Mouse (Mus musculus) 3134 (cell line): ENCODE data around the gene Hus1b.
A peak's percentile ranks its signal among the peaks of the same experiment; 100 is the strongest.

ENCODE experiments used
- DNase-seq: peaks from one replicate; pipeline ENCODE4 v3.0.0-alpha.2; 2011; ENCODE audit warnings: low spot score; ENCODE audit not compliant: insufficient read length; ENCODE audit errors: extremely low read depth

Hus1b gene

GRCm38 (mm10) chr13:30947540-30947939 lies at the start of gene Hus1b:
Gene Hus1b (minus strand): TSS chr13:30947759.
- DNase-seq: no peak

- no peak for DNase-seq
Measured at GRCm38 (mm10) chr13:30994249-30994858, 46.8 kb upstream of the Hus1b start.

DNA sequence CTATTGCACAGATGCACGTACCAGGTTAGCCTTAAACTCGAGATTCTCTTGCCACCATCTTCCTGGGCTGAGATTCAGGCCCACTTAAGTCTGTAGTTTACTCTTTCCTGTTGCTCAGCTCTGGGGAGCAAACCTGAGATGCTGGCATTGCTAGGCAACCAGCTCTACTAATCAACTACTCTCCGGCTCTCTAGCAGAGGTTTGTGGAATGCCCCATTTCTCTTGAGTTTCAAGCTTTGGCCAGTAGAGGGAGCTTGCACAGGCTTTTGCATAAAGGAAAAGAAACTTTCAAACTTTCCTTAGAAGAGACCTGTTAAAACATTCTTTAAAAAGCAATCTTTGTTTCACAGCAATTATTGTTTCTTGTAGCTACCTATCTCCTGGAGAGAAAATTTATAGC lies 46.3 kb upstream of the Hus1b start:
- DNase-seq: no peak

GRCm38 (mm10) chr13:30990233-30990632 lies 42.7 kb upstream of the Hus1b start:
- DNase-seq: no peak

- DNase-seq: no peak
Measured at GRCm38 (mm10) chr13:30989710-30990109, 42.2 kb upstream of the Hus1b start.

GRCm38 (mm10) chr13:30987686-30988085 lies 40.1 kb upstream of the Hus1b start:
- no peak for DNase-seq

- DNase-seq: no peak
Measured at GRCm38 (mm10) chr13:30986934-30987455, 39.4 kb upstream of the Hus1b start.

GRCm38 (mm10) chr13:30985598-30986466 lies 38.3 kb upstream of the Hus1b start:
- no peak for DNase-seq

- no peak for DNase-seq
Measured at GRCm38 (mm10) chr13:30985275-30985597, 37.7 kb upstream of the Hus1b start.

DNA sequence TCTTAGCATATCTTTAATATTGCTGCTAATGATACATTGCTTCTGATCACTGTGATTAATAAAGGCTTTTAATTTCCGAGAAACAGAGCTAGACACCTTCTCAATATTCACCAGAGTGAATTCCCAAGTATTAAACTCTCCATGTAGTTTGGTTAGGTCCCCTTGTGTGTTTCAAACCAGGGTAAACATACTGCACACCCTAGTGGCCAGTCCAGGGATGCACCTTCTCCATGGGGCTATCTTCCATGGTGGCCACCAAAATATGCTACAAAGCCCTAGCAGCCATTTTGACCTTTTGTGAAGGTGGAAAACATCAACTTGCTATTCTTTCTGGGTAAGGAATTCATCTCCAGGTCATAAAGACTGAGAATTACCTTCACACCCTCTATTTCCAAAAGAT lies 34.1 kb upstream of the Hus1b start:
- DNase-seq: no peak

DNA sequence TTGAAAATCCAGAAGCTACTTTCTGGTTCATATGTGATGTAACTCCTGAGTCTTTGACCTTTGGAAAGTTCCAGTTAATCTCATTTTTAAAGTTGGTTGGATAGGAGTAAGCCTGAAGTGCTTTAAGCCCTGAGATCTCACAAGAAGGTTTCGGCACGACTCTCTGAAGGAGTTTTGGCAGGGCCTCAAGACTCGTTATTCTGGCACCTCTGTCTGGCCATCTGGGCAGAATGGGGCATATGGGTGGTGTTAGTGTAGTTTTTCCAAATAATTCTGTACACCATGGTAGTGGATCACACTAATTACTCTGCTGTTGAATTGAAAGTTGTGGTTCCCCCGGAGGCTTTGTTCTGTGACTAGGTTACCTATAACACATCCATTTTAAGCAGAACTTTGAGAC lies 30.7 kb upstream of the Hus1b start:
- no peak for DNase-seq

DNA sequence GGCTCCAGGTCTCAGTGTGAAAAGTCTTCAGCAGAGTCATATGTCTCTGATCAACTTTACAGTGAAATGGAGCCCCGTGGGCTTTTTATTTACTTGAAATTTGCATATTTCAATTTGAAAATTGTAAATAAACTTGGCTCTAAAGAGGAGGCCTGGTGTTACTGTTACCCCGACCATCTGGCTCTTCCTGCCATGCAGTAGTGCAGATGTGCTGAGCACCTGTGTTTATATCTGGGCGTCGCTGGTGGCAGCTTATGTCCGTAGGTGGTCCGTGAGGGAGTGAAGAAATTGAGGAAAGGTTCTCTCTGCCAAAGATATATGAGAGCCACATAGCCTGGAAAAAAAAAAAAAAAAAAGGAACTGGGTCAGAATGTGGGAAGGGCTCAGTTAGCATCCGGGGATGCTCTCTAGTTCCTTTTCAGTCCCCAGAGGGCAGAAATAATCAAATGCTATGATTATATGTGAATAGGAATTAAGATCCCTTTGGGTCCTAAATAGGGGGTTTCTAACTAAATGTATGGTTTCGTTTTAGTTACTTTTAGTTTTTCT lies 29.1 kb upstream of the Hus1b start:
- DNase-seq: no peak

DNA sequence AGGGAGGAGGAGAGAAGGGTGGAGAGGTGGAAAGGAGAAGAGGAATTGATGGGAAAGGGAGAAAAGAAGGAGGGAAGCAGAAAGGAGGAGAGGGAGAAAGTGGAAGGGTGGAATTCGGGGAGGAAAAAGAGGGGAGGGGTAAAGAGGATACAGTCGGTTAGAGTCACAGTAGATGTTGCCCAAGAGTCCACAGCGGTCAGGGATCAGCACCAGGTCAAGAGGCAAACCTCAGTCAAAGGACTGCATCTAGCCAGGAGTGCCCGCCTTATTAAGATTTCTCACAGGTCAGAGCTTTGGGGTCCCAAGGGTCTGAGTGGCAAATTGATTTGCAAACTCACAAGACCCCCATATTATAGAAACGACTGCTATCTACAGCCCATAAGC lies 26.7 kb upstream of the Hus1b start:
- no peak for DNase-seq

- DNase-seq: peak; percentile 88
Measured at GRCm38 (mm10) chr13:30973501-30974246, 26.1 kb upstream of the Hus1b start, which contains the start of the genes Exoc2 and Gm5447. Gene Exoc2 (minus strand): TSS chr13:30974093. Gene Gm5447 (plus strand): TSS chr13:30974204.

GRCm38 (mm10) chr13:30972102-30972501 lies 24.5 kb upstream of the Hus1b start:
- DNase-seq: peak; percentile 27

DNA sequence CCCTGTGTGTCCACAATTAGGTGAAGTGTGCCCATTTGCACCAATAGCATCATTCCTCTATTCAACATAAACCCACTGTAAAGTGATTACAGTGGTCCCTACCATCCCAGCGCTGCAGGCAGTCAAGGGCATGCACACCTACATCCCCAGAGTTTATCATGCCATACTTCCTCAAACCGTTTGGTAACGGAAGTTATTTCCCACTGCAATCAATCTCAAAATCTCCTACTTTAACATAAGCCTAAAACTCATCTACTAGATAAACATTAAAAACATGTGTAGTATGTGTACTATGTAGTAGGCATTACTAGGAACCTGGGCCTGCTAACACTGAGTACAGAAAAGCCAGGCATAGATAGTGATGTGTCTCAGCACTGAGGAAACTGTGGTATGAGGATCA lies 23.5 kb upstream of the Hus1b start:
- DNase-seq: no peak

DNA sequence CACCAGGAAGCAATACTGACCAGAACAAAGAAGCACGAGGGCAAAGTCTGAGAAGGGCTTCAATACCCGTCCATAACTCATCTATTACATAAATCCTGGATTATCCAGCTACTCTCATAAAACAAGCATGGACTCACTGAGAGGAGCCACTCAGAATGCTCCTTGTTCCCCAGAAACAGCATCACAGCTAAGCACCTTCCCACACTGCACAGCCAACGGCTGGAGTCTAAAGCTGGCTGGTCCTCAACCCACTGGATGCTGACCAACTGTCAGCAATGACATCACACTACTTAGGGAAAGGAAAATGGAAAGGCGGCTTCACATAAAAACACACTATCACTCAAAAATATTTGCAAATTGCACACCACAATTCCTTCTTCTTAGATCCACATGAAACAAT lies 20.8 kb upstream of the Hus1b start:
- DNase-seq: no peak

- no peak for DNase-seq
Measured at GRCm38 (mm10) chr13:30966507-30966911, 18.9 kb upstream of the Hus1b start.

DNA sequence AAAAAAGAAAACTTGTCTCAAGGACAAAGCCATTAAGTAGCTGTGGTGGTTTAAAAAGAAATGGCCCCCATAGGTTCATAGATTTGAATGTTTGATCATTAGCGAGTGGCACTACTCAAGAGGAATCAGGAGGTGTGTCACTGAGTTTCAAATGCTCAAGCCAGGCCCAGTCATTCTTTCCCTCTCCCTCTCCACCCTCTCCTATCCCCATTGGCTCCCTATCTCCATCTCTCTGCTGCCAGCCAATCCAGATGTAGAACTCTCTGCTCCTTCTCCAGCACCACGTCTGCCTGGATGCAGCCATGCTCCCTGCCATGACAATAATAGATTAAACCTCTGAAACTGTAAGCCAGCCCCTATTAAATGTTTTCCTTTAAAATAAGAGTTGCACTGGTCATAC lies 14.4 kb upstream of the Hus1b start:
- DNase-seq: no peak

DNA sequence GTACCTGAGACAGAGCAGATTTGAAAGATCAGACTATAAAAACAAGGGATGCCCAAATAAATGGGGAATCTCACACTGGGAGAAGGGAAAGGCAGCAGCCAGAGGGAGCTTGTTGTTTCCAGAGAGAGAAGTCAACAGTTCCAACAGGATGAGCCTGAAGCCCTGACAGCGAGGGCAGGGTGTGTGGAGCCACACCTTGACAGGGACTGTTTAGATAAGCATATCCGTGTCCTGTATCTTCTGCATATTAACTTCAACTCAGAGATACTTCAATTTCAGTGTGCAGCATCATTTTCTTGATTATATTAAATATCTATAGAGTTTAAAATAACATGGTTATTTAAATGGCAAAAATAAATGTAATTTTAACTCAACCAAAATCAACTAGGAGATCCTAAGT lies 13.2 kb upstream of the Hus1b start:
- no peak for DNase-seq

DNA sequence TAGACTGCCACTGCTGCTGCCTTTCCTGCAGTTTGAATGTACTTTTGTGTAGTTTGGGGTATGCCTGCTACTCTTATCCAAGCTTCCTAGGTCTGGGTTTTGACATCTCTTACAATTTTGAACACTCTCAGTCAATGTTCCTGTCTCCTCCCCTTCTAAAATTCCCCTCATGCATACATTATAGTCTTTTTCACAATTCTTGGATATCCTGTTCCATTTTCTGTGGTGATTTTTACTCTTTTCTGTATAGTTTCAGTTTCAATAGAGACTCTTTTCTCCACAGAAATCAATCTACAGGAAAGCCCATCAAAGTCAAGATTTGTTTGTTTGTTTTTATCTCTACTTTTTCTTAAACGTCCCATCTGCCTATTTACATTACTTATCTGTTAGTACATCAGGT lies 6.0 kb upstream of the Hus1b start:
- no peak for DNase-seq
